Mouse (Mus musculus) limb, embryonic 10.5 days (tissue): Measurements from ENCODE around the gene Bik. TPM values are rescaled to one million over a fixed set of nuclear protein-coding genes. Genes with fewer than 3 reads are reported as not detected.

Experiments used
- DNase-seq: peaks from one replicate; pipeline ENCODE4 v3.0.0-alpha.2; 2017; ENCODE audit warnings: low spot score
- H3K27ac ChIP-seq: fragments of 300-500 bp; sonication (generic); 2 replicates; pipeline ENCODE4 v1.5.1; 2016; ENCODE audit warnings: mild to moderate bottlenecking
- H3K27me3 ChIP-seq: fragments of 300-500 bp; sonication (generic); 2 replicates; pipeline ENCODE4 v1.6.1; 2016; ENCODE audit warnings: low read depth, mild to moderate bottlenecking; ENCODE audit not compliant: poor library complexity, severe bottlenecking
- H3K36me3 ChIP-seq: fragments of 300-500 bp; sonication (generic); 2 replicates; pipeline ENCODE4 v1.6.1; 2016; ENCODE audit warnings: mild to moderate bottlenecking, moderate library complexity
- H3K4me1 ChIP-seq: fragments of 300-500 bp; sonication (generic); 2 replicates; pipeline ENCODE4 v1.6.1; 2016
- H3K4me3 ChIP-seq: fragments of 300-500 bp; sonication (generic); 2 replicates; pipeline ENCODE4 v1.5.1; 2016; ENCODE audit warnings: mild to moderate bottlenecking, moderate library complexity
- H3K9me3 ChIP-seq: fragments of 300-500 bp; sonication (generic); replicated peaks from 2 replicates; pipeline ENCODE4 v1.6.1; 2016; ENCODE audit warnings: mild to moderate bottlenecking
- WGBS: fragments of 180-500 bp; shearing (Covaris S2); methylation state at CpG from one replicate; pipeline ENCODE4 v1.1.7; 2016; 5-methylcytosine and 5-hydroxymethylcytosine counted together
- polyA plus RNA-seq: library from polyadenylated mRNA; unstranded; fragments of >200 nt; fragmentation: Nextera tagmentation; extraction: Ambion mirVana; gene quantifications from 2 replicates; pipeline ENCODE4 v1.2.1, GENCODE M21; 2016

Bik gene
- polyA plus RNA-seq, result 1.7 and 2.6 TPM in 2 replicates

- Histone ChIP-seq H3K36me3 (no peaks in the 10 kb centered on the region), H3K4me3 (peak within 1 kb of the TSS; percentile 64), H3K4me1 (peaks cover 40% of the 10 kb centered on the region), H3K9me3 (no peaks in the 10 kb centered on the region), H3K27ac (peak within 1 kb of the TSS; percentile 53), H3K27me3 (peaks cover 73% of the 10 kb centered on the region)
- DNase-seq, result peak; percentile 83
- under 1% methylated on average over 45 of the region's 45 CpGs for WGBS
Observed at GRCm38 (mm10) chr15:83526424-83527091, at the start of gene Bik. Gene Bik, plus strand, starts transcription at chr15:83526862.

- Histone ChIP-seq H3K27me3 (no peaks in the 10 kb centered on the region), H3K36me3 (no peaks in the 10 kb centered on the region), H3K4me1 (peaks cover 33% of the 10 kb centered on the region), H3K9me3 (no peaks in the 10 kb centered on the region), H3K27ac (no peak overlapping the region), H3K4me3 (no peak overlapping the region)
- DNase-seq, result no peak
- WGBS, result 66% methylated on average over 3 of the region's 3 CpGs
Observed at GRCm38 (mm10) chr15:83478096-83478495, 48.6 kb upstream of the Bik start.

- Histone ChIP-seq H3K27ac (no peak overlapping the region), H3K36me3 (no peaks in the 10 kb centered on the region), H3K4me3 (no peak overlapping the region), H3K4me1 (peaks cover 20% of the 10 kb centered on the region), H3K27me3 (no peaks in the 10 kb centered on the region), H3K9me3 (no peaks in the 10 kb centered on the region)
- no peak for DNase-seq
- WGBS, result 81% methylated on average over 4 of the region's 4 CpGs
Observed at GRCm38 (mm10) chr15:83479818-83480217, 46.8 kb upstream of the Bik start.

GRCm38 (mm10) chr15:83481236-83481780 lies 45.4 kb upstream of the Bik start:
- Histone ChIP-seq H3K27me3 (no peaks in the 10 kb centered on the region), H3K27ac (no peak overlapping the region), H3K4me1 (peaks cover 19% of the 10 kb centered on the region), H3K9me3 (no peaks in the 10 kb centered on the region), H3K4me3 (no peak overlapping the region), H3K36me3 (peaks cover 8% of the 10 kb centered on the region)
- no peak for DNase-seq
- 69% methylated on average over 10 of the region's 10 CpGs for WGBS

- DNase-seq, result no peak
- H3K27me3 ChIP-seq, result no peaks in the 10 kb centered on the region
- no peaks in the 10 kb centered on the region for H3K9me3 ChIP-seq
- H3K4me1 ChIP-seq, result peaks cover 19% of the 10 kb centered on the region
- H3K27ac ChIP-seq, result no peak overlapping the region
- 76% methylated on average over 8 of the region's 8 CpGs for WGBS
- peaks cover 14% of the 10 kb centered on the region for H3K36me3 ChIP-seq
- no peak overlapping the region for H3K4me3 ChIP-seq
Observed at GRCm38 (mm10) chr15:83482645-83483224, 43.9 kb upstream of the Bik start.

GRCm38 (mm10) chr15:83483482-83483881 lies 43.2 kb upstream of the Bik start:
- WGBS, result 39% methylated on average over 2 of the region's 2 CpGs
- H3K27ac ChIP-seq, result no peak overlapping the region
- no peak for DNase-seq
- no peaks in the 10 kb centered on the region for H3K9me3 ChIP-seq
- H3K4me3 ChIP-seq, result no peak overlapping the region
- H3K4me1 ChIP-seq, result peaks cover 18% of the 10 kb centered on the region
- peaks cover 14% of the 10 kb centered on the region for H3K36me3 ChIP-seq
- H3K27me3 ChIP-seq, result no peaks in the 10 kb centered on the region

- peaks cover 18% of the 10 kb centered on the region for H3K36me3 ChIP-seq
- H3K27me3 ChIP-seq, result no peaks in the 10 kb centered on the region
- H3K4me1 ChIP-seq, result peaks cover 13% of the 10 kb centered on the region
- DNase-seq, result no peak
- H3K4me3 ChIP-seq, result no peak overlapping the region
- H3K27ac ChIP-seq, result peak overlapping the region; percentile 17; the same call in 1 of the 2 replicates
- 93% methylated on average over 10 of the region's 10 CpGs for WGBS
- no peaks in the 10 kb centered on the region for H3K9me3 ChIP-seq
Observed at GRCm38 (mm10) chr15:83484311-83484710, 42.4 kb upstream of the Bik start.

- 85% methylated on average over 9 of the region's 9 CpGs for WGBS
- no peak overlapping the region for H3K27ac ChIP-seq
Observed at GRCm38 (mm10) chr15:83487477-83488115, 39.1 kb upstream of the Bik start.

GRCm38 (mm10) chr15:83489471-83489870 lies 37.2 kb upstream of the Bik start:
- DNase-seq, result no peak
- Histone ChIP-seq H3K27me3 (no peaks in the 10 kb centered on the region), H3K9me3 (no peaks in the 10 kb centered on the region), H3K4me3 (no peak overlapping the region), H3K27ac (no peak overlapping the region), H3K4me1 (no peaks in the 10 kb centered on the region; the same call in 1 of the 2 replicates), H3K36me3 (peaks cover 53% of the 10 kb centered on the region)
- WGBS, result 93% methylated on average over 20 of the region's 20 CpGs

More at GRCm38 (mm10) chr15:83487477-83488115, 39.1 kb upstream of the Bik start:
- H3K36me3 ChIP-seq, result peaks cover 41% of the 10 kb centered on the region
- H3K27me3 ChIP-seq, result no peaks in the 10 kb centered on the region
- no peak for DNase-seq
- no peak overlapping the region for H3K4me3 ChIP-seq
- no peaks in the 10 kb centered on the region for H3K9me3 ChIP-seq
- no peaks in the 10 kb centered on the region; the same call in 1 of the 2 replicates for H3K4me1 ChIP-seq

- H3K27ac ChIP-seq, result no peak overlapping the region
- 88% methylated on average over 5 of the region's 5 CpGs for WGBS
- H3K4me1 ChIP-seq, result peaks cover 9% of the 10 kb centered on the region
- H3K36me3 ChIP-seq, result peaks cover 57% of the 10 kb centered on the region
- no peak overlapping the region for H3K4me3 ChIP-seq
- no peaks in the 10 kb centered on the region for H3K9me3 ChIP-seq
- no peaks in the 10 kb centered on the region for H3K27me3 ChIP-seq
- DNase-seq, result no peak
Observed at GRCm38 (mm10) chr15:83491891-83492290, 34.8 kb upstream of the Bik start.

GRCm38 (mm10) chr15:83493856-83494571 lies 32.6 kb upstream of the Bik start:
- no peak overlapping the region for H3K27ac ChIP-seq

GRCm38 (mm10) chr15:83494572-83494920 lies 32.1 kb upstream of the Bik start:
- DNase-seq, result no peak
- 77% methylated on average over 6 of the region's 6 CpGs for WGBS
- Histone ChIP-seq H3K9me3 (no peaks in the 10 kb centered on the region), H3K4me1 (peaks cover 9% of the 10 kb centered on the region), H3K27me3 (no peaks in the 10 kb centered on the region), H3K27ac (no peak overlapping the region), H3K4me3 (no peak overlapping the region), H3K36me3 (peaks cover 77% of the 10 kb centered on the region)

More at GRCm38 (mm10) chr15:83493856-83494571, 32.6 kb upstream of the Bik start:
- DNase-seq, result no peak
- Histone ChIP-seq H3K4me3 (no peak overlapping the region), H3K27me3 (no peaks in the 10 kb centered on the region), H3K9me3 (no peaks in the 10 kb centered on the region), H3K4me1 (peaks cover 9% of the 10 kb centered on the region), H3K36me3 (peaks cover 76% of the 10 kb centered on the region)
- WGBS, result 82% methylated on average over 7 of the region's 7 CpGs
